Mouse (Mus musculus) adipocyte (in vitro differentiated cells): ENCODE measurements around the gene Zfp541.

ENCODE experiments used
- DNase-seq: peaks from one replicate; pipeline ENCODE4 v3.0.0-alpha.2; 2016; ENCODE audit warnings: low spot score

Zfp541 gene

GRCm38 (mm10) chr7:16128899-16129298 lies 67.3 kb downstream of the Zfp541 start:
- DNase-seq = no peak

- no peak for DNase-seq
These were observed 67.8 kb downstream of the Zfp541 start, which contains the start of gene Slc8a2 for GRCm38 (mm10) chr7:16129421-16129845. TSS of gene Slc8a2 (plus strand) at chr7:16129826.

GRCm38 (mm10) chr7:16129846-16130691 lies 68.5 kb downstream of the Zfp541 start:
- no peak for DNase-seq

- no peak for DNase-seq
These were observed 69.5 kb downstream of the Zfp541 start for GRCm38 (mm10) chr7:16130956-16131634.

GRCm38 (mm10) chr7:16132161-16132581 lies 70.6 kb downstream of the Zfp541 start:
- DNase-seq = no peak

- no peak for DNase-seq
These were observed 71.3 kb downstream of the Zfp541 start for GRCm38 (mm10) chr7:16132926-16133325.

- no peak for DNase-seq
These were observed 72.1 kb downstream of the Zfp541 start for GRCm38 (mm10) chr7:16133691-16134090.

- DNase-seq = no peak
These were observed 73.4 kb downstream of the Zfp541 start for GRCm38 (mm10) chr7:16134951-16135392.
